Mouse (Mus musculus) cerebellum, adult 18-20 months (tissue): ENCODE measurements around the gene Fzd2.

ENCODE experiments used
- DNase-seq, 2 experiments: peaks; one replicate each; pipeline ENCODE4 v3.0.0; 2021

Gene Fzd2

DNA sequence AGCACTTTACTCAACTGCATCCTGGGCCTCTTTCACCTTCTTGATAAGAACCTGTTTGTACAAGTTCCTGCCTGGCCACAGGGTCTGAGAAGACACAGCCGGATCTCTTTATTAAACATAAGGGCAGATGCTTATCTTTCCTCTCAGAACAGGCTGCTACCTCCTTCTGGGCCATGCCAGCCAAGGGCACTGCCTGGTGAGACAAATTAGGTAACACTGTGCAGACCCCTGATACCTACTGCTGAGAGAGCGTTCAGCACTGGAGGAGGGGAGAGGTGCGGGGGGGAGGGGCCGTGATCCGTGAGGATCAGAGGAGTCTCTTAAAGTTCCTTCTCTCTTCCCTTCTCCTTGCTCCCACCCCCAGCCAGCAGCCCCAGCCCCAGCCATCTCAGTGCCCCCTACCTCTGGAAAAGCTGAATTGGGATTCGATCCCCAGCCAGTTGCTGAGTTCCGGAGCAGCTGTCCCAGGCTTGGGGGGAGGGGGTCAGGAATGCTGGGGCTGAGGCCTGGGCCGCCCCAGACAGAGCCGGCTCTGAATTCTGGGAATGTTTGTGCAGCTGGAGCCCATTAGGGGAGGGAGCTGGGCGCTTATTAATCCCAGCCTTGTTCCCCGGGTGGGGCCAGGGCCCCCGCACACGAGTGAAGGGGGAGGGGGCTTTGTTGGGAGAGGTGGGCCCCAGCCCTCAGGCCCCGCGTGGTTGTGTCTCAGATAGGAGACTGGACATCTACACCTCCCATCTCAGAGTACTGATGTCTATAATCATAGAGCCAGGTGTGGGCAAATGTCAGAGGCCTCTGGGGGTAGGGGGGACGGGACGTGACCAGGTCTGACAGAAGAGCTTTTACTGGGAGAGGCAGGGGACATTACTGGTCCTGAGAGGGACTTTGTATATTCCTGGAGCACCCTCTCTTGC lies 19.9 kb downstream of the Fzd2 start:
- DNase-seq: no peak

DNA sequence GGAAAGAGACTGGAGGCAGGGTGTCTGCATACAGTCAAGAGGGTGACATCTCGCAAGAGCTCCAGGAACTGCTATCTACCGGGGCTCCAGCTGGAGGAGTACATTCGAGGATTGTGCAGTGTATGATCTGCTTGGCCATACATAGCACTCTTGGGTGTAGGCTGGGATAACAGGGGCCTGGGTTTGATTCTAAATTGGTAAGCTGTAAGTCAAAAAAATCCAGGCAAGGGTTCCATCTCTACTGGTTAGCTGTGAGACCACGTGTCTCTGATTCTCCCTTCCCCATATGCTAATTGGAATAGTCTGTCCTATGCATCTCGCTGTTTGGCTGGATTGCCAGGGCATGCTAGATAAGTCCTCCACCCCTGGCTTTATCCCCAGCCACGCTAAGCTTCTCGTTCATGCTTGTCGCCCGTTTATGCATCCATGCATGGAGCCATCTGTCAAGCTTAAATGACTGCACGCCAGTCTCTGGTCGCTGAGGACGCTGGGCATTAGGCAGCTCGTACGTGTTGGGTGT lies 20.8 kb downstream of the Fzd2 start:
- DNase-seq: peak in 1 of 2 experiments; percentile 6

DNA sequence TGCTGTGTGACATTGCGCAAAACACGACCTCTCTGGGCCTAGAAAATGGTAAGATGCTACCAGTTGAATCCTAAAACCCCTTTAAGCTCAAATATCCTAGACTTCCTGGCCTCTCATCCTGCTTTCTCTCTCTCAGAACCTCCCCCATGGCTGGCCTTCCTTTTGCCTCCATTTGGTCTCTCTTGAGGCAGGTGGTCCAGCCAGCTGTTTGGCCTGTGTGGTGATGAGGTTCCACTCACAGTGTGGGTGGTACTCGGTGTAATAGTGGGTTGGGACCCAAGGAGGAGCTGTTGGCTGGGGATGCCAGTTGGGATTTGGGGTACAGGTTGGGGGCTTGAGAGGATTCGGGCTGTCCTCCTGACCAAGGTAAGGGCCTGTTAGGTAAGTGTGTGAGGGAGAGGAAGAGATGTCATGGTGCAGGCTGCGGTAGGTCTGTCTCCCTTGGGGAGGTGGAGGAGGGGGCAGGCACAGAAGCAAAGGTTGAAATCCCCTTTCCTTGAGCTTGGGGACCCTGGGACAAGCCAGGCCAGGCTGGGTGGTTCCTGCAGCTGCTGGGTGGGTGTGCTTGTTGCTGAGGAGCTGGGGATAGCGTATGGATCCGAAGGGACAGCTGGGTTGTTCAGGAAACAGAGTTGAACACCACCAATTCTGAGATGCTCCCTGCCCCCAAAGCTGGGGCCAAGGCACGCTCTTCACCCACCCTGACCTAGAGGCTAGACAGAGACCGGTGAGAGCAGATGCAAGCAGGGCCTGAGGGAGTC lies 23.2 kb downstream of the Fzd2 start:
- DNase-seq: no peak

DNA sequence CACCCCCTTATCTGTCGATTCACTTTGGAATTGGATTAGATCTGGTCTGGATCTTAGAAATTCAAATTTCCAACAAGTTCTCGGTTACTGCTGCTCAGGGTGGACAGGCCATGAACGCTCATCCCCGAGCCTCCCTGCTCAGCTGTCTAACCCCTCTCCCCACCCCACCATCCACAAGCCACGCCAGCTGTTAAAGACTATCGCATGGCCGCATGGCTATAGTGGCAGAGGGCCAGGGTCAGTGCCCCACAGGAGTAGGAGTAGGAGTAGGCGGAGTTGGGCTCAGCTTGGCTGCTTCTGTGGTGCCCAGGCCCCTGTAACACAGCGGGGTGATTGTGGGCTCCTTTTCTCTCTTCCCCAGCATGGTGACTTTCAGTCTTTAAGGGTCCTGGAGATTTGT lies 24.3 kb downstream of the Fzd2 start:
- no peak for DNase-seq

DNA sequence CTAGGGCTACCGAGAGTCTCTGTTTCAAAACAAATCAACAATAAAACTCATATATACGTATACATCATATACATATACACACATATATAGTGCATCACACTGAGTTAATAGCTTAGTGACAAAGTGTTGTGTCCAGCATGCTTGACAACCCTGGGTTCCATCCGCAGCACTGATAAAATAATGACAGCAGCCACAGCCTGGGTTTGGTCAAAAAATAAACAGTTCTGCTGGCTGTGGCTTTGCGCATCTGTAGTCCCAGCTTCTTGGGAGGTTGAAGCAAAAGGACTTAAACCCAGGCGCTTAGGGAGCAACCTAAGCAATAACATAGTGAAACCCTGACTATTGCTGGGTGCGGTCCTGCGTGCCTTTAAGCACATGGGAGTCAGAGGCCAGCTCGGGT lies 25.2 kb downstream of the Fzd2 start:
- no peak for DNase-seq

DNA sequence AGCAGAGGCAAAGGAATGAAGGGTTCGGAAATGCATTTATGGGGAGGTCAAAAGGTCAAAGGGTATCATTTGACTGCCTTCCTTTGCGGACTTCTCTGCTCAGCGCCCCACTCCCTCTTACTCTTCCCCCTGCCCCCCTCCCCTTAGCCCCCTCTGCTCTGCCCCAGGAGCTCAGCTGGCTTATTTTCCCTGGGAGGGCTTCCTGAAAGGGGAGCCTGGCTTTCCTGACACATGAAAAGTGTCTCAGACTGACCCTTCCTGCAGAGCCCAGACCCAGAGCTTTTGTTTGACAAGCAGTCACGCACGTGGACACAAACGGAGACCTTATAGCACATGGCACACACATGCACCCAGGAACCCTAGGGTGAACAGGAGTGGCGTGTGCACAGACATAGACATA lies 26.5 kb downstream of the Fzd2 start:
- no peak for DNase-seq

DNA sequence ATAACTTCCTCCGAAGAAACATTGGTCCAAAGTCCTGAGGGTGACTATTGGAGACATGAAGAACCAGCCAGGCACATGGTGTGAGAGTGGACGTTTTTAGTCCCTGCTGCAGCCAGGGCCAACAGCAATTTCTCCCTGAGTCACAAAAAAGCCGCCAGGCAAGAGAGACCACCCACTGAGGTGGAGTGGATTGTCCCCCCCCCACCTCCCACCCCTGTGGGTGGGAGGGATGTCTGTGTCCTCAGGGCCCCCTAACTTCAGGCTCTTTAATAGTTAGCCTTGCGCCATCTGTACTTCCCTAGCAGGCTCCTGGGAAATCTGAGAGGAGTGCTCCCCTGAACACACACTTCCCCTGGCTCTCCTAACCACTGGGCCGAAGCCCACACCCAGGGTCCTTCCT lies 27.0 kb downstream of the Fzd2 start:
- DNase-seq: no peak

DNA sequence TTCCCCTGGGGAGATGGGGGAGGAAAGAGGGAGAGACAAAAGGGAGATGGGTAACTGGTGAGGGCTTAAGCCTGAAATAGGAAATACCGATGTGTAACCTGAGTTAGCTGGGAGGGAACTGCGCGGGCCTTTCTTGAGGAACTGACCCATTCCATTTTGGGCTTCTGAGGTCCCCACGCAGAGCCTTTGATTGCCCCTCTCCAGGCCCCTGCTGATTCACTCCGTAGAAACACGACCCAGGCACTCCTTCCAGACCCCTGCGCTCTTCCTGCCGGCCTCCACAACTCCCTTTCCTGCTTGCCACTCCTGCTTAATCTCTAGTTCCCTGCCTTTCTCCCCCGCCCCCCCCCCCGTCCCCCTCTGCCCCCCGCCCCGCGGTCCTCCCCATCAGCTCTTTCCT lies 28.5 kb downstream of the Fzd2 start:
- DNase-seq: no peak

DNA sequence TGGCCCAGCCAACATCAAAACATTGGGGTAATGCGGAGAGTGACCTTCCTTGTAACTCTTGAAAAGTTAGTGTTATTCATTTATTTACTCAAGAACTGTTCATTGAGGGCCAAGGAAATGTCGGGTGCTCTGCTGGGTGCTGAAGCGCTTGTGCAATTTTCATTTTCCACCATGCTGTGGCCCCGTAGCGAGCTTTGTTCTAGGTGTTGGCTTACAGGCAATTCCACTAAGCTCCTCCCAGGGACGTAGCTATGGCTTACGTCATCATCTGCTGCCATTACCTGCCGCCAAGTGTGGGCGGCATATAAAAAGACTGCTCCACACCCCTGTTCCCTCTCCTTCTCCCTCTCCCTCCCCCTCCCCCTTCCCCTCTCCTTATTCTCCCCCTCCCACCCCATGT lies 29.2 kb downstream of the Fzd2 start:
- DNase-seq: no peak

DNA sequence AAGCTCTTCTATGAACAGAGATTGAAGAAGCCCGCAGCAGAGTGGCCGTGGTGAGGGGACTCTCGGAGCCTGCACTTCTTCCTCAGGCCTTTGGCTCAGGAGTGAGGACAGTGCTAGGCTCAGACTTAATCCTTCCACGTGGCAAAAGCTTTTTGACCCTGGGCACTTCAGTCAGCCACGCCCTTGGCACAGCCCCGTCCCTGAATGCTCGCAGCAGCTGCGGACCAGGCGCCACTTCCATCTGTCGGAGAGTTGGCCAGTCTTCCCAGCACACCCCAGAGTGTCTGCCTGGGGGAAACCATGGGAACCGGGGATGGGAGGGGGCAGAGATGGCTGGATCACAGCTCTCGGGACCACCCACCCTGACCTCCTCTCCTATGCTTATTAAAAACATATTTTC lies 32.7 kb downstream of the Fzd2 start:
- no peak for DNase-seq

DNA sequence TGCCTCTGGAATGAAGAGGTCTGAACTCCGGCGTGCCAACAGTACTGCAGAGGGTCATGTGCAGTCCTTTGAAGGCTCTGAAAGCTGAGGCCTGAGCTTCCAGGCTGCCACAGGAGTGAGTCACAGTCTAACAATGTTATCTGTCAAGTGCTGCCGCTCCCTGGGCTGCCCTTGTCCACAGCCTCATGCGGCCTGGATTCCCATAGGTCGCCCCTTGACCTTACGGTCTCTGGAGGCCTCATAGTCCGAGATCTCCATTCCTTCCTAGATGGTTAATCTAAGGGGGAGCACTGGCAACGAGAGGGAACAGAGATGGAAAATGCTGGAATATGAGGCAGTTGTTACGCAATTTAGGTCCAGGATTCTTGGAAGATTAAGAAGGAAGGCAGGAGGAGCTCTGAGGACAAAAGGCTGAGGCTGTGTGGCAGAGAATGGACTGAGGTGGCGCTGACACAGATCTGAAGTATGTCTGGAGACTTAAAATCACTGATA lies 39.7 kb downstream of the Fzd2 start:
- no peak for DNase-seq

DNA sequence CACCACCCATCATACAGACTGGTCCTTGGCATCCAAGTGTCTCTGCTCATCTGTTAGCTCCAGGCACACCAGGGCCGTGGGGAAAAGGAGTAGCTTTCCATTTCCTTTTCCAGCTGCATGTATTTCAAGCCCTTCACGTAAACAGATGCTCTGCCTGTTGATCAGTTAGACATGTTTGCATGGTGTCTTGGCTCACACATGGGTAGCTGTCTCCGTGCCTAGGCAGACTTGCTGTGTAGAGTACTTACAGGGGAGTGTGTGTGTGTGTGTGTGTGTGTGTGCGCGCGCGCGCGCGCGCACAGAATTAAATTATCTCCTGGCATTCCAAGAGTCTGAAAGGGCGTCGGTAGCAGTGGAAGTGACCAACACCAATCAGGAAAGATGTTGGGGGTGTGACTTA lies 42.0 kb downstream of the Fzd2 start:
- DNase-seq: no peak

DNA sequence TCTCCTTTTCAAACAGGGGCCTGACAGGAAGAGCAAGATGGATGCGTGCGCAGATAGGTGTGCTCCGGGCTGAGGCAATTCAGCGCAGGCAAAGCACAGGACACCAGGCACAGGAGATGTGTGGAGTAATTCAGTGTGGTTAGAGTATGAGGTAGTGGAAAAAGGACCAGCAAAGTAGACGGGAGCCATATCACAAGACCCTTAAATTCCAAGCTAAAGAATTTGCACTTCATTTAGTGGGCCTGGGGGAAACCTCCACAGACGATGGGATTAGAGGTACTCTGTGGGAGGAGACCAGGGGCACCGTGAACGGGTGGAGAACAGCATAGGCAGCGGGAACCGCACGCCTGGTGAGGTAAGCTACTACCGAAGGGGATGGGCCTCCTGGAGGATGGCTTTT lies 43.7 kb downstream of the Fzd2 start:
- DNase-seq: no peak

DNA sequence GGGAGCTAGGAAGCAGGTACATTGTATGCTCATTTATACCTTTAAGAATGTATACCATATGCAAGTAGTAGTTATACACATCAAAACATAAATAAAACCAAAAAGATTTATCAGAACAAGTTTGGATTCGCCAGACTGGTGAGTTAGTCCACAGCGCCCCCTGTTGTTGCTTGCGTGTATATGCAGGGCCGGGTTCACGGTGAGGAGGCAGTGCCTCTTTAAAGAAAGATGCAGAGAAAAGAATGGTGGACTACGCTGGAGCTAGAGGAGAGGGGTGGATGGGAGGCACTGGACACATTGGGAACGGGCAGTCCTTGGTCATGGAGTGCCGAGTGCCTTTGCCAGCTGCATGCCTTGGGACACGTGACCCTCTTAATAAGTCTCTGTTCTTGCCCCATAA lies 47.2 kb downstream of the Fzd2 start:
- peak; percentile 62 to 76 for DNase-seq

DNA sequence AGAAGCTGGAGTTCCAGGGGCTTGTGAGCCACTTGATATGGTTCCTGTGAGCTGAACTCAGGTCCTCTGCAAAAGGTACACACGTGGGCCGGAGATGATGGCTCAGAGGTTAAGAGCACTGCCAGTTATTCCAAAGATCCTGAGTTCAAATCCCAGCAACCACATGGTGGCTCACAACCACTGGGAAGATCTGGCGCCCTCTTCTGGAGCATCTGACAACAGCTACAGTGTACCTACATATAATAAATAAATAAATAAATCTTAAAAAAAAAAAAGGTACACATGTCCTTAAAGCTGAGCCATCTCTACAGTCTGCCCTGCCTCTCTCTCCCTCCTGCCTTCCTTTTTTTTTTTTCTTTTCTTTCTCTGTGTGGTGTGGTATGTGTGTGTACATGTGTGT lies 48.6 kb downstream of the Fzd2 start:
- peak in 1 of 2 experiments; percentile 14 for DNase-seq

DNA sequence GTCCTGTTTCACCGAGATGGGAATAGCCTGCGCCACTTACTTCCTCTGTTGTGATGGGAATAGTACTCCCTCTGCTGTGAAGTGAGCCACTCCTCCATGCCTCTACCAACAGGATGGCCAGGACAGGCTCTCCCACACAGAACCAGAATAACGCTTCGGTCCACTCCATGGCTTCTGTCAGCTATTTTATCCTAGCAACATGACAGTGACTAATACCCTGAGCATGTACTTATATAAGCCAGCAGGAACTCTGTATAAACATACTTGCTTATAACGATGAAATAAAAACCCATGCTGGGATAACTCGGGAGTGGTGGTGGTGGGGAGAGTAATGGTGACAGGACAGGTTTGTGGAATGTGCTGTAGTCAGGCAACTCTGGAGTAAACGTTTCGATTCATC lies 51.7 kb downstream of the Fzd2 start:
- DNase-seq: no peak

DNA sequence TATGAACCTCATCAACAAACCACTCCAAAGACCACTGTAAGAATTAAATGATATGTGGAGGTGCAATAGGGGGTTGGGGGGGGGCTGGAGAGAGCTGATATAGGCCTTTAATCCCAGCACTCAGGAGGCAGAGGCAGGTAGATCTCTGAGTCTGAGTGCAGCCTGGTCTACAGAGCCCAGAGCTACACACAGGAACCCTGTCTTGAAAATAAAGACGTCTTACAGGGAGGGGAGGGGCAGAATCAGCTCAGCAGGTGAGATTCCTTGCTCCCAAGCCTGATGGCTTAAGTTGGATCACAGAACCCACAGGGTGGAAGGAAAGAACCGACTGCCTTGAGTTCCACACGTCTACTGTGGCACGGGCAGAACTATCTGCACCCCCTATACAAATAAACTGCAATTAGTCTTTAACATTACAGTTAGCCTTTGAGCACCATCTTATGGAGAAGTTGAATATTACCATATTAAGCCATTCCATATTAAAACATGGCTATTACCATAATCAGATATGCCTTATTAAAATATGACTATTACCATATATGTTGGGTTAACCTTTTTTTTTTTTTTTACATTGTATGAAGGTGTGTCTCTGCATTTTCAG lies 52.2 kb downstream of the Fzd2 start:
- DNase-seq: no peak

DNA sequence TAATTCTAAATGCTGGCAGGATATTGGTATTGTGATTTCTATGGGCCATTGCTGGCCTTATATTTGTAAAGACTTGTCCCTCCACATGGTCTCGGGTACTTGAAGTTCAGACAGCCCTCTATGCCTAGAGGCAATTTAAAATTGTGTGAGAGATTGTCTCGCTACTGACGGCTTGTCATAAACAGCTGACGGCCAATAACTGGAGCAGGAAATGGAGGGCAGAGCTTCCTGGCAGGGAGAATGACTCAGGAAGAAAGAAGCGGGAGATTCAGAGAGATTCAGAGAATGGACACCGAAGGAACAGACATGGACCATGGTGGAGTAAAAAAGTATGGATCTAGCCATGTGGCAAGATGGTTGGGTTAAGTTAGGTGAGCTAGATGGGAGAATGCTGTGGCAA lies 52.7 kb downstream of the Fzd2 start:
- DNase-seq: no peak
